Mouse (Mus musculus) embryonic facial prominence, embryonic 12.5 days (tissue): ENCODE data around the gene Smyd1. TPM values are rescaled to one million over a fixed set of nuclear protein-coding genes. Genes with fewer than 3 reads are reported as not detected.

Experiments
- ATAC-seq: fragments of 200-750 bp; cut with Nextera tagmentation; 2 replicates; pipeline ENCODE4 v1.8.0; 2017; ENCODE audit not compliant: insufficient number of reproducible peaks, insufficient read depth, low FRiP score, low TSS enrichment
- H3K27ac ChIP-seq: fragments of 300-500 bp; sonication (generic); 2 replicates; pipeline ENCODE4 v1.5.1; 2016; ENCODE audit warnings: mild to moderate bottlenecking
- H3K27me3 ChIP-seq: fragments of 300-500 bp; sonication (generic); 2 replicates; pipeline ENCODE4 v1.6.1; 2016; ENCODE audit warnings: mild to moderate bottlenecking, moderate library complexity
- H3K36me3 ChIP-seq: fragments of 300-500 bp; sonication (generic); 2 replicates; pipeline ENCODE4 v1.6.1; 2016; ENCODE audit warnings: mild to moderate bottlenecking
- H3K4me1 ChIP-seq: fragments of 300-500 bp; sonication (generic); 2 replicates; pipeline ENCODE4 v1.6.1; 2016
- H3K4me2 ChIP-seq: fragments of 300-500 bp; sonication (generic); replicated peaks from 2 replicates; pipeline ENCODE4 v1.6.1; 2016; ENCODE audit warnings: mild to moderate bottlenecking, moderate library complexity
- H3K4me3 ChIP-seq: fragments of 300-500 bp; sonication (generic); 2 replicates; pipeline ENCODE4 v1.5.1; 2016; ENCODE audit warnings: mild to moderate bottlenecking
- H3K9ac ChIP-seq: fragments of 300-500 bp; sonication (generic); 2 replicates; pipeline ENCODE4 v1.6.1; 2016; ENCODE audit warnings: mild to moderate bottlenecking, moderate library complexity
- H3K9me3 ChIP-seq: fragments of 300-500 bp; sonication (generic); 2 replicates; pipeline ENCODE4 v1.6.1; 2016; ENCODE audit warnings: mild to moderate bottlenecking, moderate library complexity
- WGBS: fragments of 180-500 bp; shearing (Covaris S2); methylation state at CpG from one replicate; pipeline ENCODE4 v1.1.7; 2016; 5-methylcytosine and 5-hydroxymethylcytosine counted together
- polyA plus RNA-seq: library from polyadenylated mRNA; unstranded; fragments of >200 nt; fragmentation: Nextera tagmentation; extraction: Ambion mirVana; gene quantifications from 2 replicates; pipeline ENCODE4 v1.2.1, GENCODE M21; 2016

Smyd1 gene
- polyA plus RNA-seq: 2.5 and 2.8 TPM in 2 replicates

- ATAC-seq: no peak
- WGBS: 67% methylated on average over 3 of the region's 3 CpGs
- H3K36me3 ChIP-seq: no peaks in the 10 kb centered on the region
Observed at GRCm38 (mm10) chr6:71321826-71322283, at the start of gene Smyd1. Gene Smyd1, minus strand, starts transcription at chr6:71322233.

DNA sequence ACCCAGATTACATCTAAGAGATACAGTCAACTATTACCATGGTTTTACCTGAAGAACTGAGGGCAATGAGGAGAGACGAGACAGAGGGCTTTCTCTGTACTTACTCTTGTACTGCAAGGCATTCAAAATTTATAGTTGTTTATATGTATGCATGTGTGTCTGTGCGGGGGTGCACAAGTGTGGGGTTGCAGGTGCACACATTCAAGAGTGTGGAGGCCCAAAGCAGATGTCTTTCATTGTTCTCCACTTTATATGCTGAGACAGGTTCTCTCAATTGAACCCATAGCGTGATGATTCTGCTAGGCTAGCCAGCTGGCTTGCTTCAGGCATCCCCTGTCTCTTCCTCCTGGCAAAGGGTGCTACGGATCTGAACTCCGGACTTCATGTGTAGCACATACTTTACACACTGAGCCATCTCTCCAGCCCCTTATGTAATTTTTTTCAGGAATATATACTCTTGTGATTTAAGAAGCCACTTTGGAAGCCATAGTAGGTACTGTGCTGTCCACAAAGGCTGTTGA is 49.1 kb upstream of the Smyd1 start:
- ATAC-seq: no peak
- no peak overlapping the region for H3K4me2 ChIP-seq
- 91% methylated on average over 5 of the region's 5 CpGs for WGBS
- no peaks in the 10 kb centered on the region for H3K27me3 ChIP-seq
- no peak overlapping the region for H3K27ac ChIP-seq
- no peaks in the 10 kb centered on the region for H3K9me3 ChIP-seq
- H3K36me3 ChIP-seq: no peaks in the 10 kb centered on the region
- no peak overlapping the region for H3K9ac ChIP-seq
- H3K4me1 ChIP-seq: no peaks in the 10 kb centered on the region
- H3K4me3 ChIP-seq: no peak overlapping the region

More at GRCm38 (mm10) chr6:71321826-71322283, at the start of gene Smyd1:
- Histone ChIP-seq H3K4me1 (no peaks in the 10 kb centered on the region), H3K27ac (no peak within 1 kb of the TSS), H3K9ac (no peak within 1 kb of the TSS), H3K9me3 (no peaks in the 10 kb centered on the region), H3K27me3 (no peaks in the 10 kb centered on the region), H3K4me3 (no peak within 1 kb of the TSS), H3K4me2 (no peak within 1 kb of the TSS)

DNA sequence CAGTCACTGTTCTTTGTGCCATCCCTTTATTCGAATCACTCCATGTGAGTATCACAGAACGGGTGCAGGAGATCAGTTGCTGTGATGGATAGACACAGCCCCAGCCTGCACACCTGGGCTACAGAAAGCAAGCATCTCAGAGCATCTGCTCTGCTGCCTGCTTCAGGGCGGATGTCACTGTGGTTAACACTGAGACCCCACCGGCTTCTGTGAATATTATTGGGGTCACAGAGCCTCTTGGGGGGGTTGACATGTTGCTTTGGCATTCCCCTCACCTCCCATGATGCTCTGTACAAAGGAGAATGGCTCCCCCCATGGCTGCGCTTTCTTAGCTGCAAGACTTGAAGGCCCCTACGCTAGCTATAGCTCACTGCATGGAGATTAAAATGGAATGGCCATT is 47.4 kb upstream of the Smyd1 start:
- H3K4me3 ChIP-seq: no peak overlapping the region
- H3K27me3 ChIP-seq: no peaks in the 10 kb centered on the region
- H3K27ac ChIP-seq: no peak overlapping the region
- H3K4me2 ChIP-seq: no peak overlapping the region
- 89% methylated on average over 6 of the region's 6 CpGs for WGBS
- no peaks in the 10 kb centered on the region for H3K36me3 ChIP-seq
- no peaks in the 10 kb centered on the region for H3K9me3 ChIP-seq
- H3K9ac ChIP-seq: no peak overlapping the region
- no peaks in the 10 kb centered on the region for H3K4me1 ChIP-seq
- no peak for ATAC-seq

DNA sequence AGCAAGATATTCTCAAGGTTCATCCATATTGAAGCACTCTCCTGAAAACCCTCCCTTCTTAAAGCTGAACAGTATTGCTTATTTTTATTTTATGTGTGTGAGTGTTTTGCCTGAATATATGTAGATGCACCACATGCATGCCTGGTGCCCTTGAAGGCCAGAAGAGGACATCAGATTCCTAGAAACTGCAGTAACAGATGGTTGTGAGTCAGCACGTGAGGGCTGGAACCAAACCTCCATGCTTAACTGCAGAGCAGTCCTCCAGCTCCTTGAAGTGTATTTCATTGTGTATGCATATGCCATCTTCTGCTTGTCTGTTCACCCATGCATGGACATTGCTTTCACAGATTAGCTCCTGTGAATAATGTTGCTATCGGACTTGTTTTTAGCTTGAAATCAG is 42.0 kb upstream of the Smyd1 start:
- H3K4me3 ChIP-seq: no peak overlapping the region
- H3K9me3 ChIP-seq: no peaks in the 10 kb centered on the region
- H3K4me1 ChIP-seq: no peaks in the 10 kb centered on the region
- H3K9ac ChIP-seq: no peak overlapping the region
- WGBS: 78% methylated on average over 2 of the region's 2 CpGs
- no peak overlapping the region for H3K4me2 ChIP-seq
- no peaks in the 10 kb centered on the region for H3K27me3 ChIP-seq
- no peaks in the 10 kb centered on the region for H3K36me3 ChIP-seq
- no peak for ATAC-seq
- no peak overlapping the region for H3K27ac ChIP-seq

DNA sequence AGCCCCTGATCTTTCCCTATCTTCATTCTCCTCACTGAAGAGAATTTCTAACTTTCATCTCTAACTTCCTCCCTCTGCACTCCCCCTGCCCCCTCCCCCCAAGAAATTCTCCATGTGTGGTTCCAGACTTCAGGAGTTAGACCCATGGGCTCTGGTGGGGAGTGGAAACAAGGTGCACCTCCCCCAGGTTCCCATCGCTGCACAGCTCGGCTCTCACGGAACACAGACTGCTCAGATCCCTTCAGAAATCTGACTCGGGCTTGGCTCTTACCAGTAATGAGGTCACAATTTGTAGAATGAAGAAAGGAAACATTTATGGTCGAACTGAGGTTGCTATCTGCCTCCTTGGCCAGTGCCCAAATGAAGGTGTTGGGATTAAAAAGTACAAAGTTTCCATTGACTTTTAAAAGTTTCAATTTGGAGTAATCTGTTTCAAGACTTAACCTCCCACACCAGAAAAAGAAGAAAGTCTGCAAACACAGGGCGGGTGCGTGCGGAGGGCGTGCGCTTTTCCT is 39.2 kb upstream of the Smyd1 start:
- Histone ChIP-seq H3K36me3 (no peaks in the 10 kb centered on the region), H3K4me2 (no peak overlapping the region), H3K4me3 (no peak overlapping the region), H3K9ac (no peak overlapping the region), H3K27me3 (no peaks in the 10 kb centered on the region), H3K9me3 (no peaks in the 10 kb centered on the region), H3K27ac (no peak overlapping the region), H3K4me1 (no peaks in the 10 kb centered on the region)
- WGBS: 81% methylated on average over 10 of the region's 10 CpGs
- ATAC-seq: no peak

DNA sequence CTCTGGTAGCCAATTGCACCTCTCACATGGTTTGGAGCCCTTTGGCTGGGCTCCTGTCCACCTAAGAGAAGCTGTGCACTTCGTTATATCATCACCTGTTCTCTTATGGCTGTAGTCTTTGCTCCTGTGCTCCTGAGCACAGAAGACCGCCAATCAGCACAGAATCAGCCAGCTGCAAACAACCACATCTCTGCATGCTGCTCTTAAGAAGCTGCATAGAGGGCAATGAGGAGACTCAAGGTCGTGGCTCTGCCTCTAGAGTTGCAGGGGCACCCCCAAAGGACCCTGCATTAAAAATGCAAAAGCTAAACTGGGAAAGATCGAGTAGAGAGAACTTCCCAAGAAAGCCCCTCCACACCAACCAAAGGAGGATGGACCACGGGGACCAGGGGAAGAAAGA is 38.7 kb upstream of the Smyd1 start:
- no peaks in the 10 kb centered on the region for H3K4me1 ChIP-seq
- H3K9me3 ChIP-seq: no peaks in the 10 kb centered on the region
- no peak overlapping the region for H3K4me2 ChIP-seq
- no peaks in the 10 kb centered on the region for H3K36me3 ChIP-seq
- H3K27ac ChIP-seq: no peak overlapping the region
- no peak overlapping the region for H3K9ac ChIP-seq
- WGBS: 68% methylated on average over 5 of the region's 5 CpGs
- H3K4me3 ChIP-seq: no peak overlapping the region
- H3K27me3 ChIP-seq: no peaks in the 10 kb centered on the region
- ATAC-seq: no peak

GRCm38 (mm10) chr6:71360221-71360620 is 38.2 kb upstream of the Smyd1 start:
- WGBS: 75% methylated on average over 4 of the region's 4 CpGs
- no peak for ATAC-seq
- H3K36me3 ChIP-seq: no peaks in the 10 kb centered on the region

GRCm38 (mm10) chr6:71357493-71357892 is 35.5 kb upstream of the Smyd1 start:
- H3K27ac ChIP-seq: no peak overlapping the region
- no peak overlapping the region for H3K9ac ChIP-seq
- H3K27me3 ChIP-seq: no peaks in the 10 kb centered on the region
- no peak overlapping the region for H3K4me2 ChIP-seq
- no peak overlapping the region for H3K4me3 ChIP-seq
- 88% methylated on average over 7 of the region's 7 CpGs for WGBS
- no peaks in the 10 kb centered on the region for H3K9me3 ChIP-seq
- ATAC-seq: no peak
- H3K4me1 ChIP-seq: no peaks in the 10 kb centered on the region
- H3K36me3 ChIP-seq: no peaks in the 10 kb centered on the region

More at GRCm38 (mm10) chr6:71360221-71360620, 38.2 kb upstream of the Smyd1 start:
- H3K4me2 ChIP-seq: no peak overlapping the region
- no peaks in the 10 kb centered on the region for H3K27me3 ChIP-seq
- H3K27ac ChIP-seq: no peak overlapping the region
- H3K9me3 ChIP-seq: no peaks in the 10 kb centered on the region
- H3K4me3 ChIP-seq: no peak overlapping the region
- H3K4me1 ChIP-seq: no peaks in the 10 kb centered on the region
- no peak overlapping the region for H3K9ac ChIP-seq

DNA sequence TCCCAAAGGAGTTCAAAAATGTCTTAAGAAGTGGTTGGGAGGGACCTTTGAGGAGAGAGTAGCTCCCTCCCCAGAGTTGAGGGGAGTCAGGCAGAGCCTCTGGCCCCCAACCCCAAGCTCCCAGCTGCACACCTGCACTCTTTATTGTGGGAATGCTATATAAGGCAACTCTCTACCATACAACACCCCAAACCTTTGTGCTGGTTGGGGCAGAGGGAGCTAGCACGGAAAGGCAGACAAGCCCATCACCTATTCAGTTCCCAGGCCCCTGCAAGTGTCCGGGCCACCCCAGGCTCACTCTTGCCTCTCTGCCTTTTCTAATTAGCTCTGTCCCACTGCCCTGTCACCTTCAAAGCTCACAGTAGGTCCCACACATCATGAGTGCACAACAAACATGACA is 31.7 kb upstream of the Smyd1 start:
- H3K4me2 ChIP-seq: no peak overlapping the region
- H3K9me3 ChIP-seq: no peaks in the 10 kb centered on the region
- H3K4me3 ChIP-seq: no peak overlapping the region
- no peaks in the 10 kb centered on the region for H3K4me1 ChIP-seq
- H3K27me3 ChIP-seq: no peaks in the 10 kb centered on the region
- H3K9ac ChIP-seq: no peak overlapping the region
- no peak overlapping the region for H3K27ac ChIP-seq
- H3K36me3 ChIP-seq: no peaks in the 10 kb centered on the region
- ATAC-seq: no peak
- 78% methylated on average over 2 of the region's 2 CpGs for WGBS

DNA sequence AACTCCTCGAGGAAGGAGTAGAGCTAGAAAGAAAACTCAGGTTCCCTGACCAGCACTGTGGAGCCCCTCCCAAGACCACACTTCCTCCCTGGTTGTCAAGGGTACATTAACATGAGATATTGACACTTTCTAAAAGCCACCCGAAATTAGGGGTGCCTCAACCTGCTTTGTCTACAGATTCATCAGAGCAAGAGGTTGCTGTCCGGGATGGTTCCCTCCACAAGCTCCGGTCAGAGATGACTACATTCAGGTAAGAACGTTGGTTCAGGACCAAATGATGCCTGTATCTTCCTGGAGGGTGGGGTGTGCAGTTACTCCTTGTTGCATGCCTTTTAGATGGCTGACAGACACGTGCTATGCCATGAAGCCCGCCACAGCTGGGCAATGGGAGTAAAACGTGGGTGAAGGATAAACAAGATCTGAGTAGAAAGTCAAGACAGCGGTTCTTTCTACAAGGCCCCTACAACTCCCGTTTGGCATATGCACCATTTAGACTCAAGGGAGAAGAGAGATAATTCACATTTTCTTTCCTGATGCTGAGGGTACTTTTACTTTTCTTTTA is 30.9 kb upstream of the Smyd1 start:
- H3K9ac ChIP-seq: no peak overlapping the region
- no peaks in the 10 kb centered on the region for H3K27me3 ChIP-seq
- no peak overlapping the region for H3K4me3 ChIP-seq
- no peaks in the 10 kb centered on the region for H3K9me3 ChIP-seq
- no peaks in the 10 kb centered on the region for H3K4me1 ChIP-seq
- ATAC-seq: no peak
- no peak overlapping the region for H3K27ac ChIP-seq
- no peak overlapping the region for H3K4me2 ChIP-seq
- H3K36me3 ChIP-seq: no peaks in the 10 kb centered on the region
- 80% methylated on average over 10 of the region's 10 CpGs for WGBS

- H3K36me3 ChIP-seq: no peaks in the 10 kb centered on the region
- no peaks in the 10 kb centered on the region for H3K4me1 ChIP-seq
- no peak overlapping the region for H3K9ac ChIP-seq
- no peak overlapping the region for H3K27ac ChIP-seq
- H3K9me3 ChIP-seq: no peaks in the 10 kb centered on the region
- H3K4me2 ChIP-seq: no peak overlapping the region
- H3K4me3 ChIP-seq: no peak overlapping the region
- WGBS: 91% methylated on average over 6 of the region's 6 CpGs
- no peak for ATAC-seq
- H3K27me3 ChIP-seq: no peaks in the 10 kb centered on the region
Observed at GRCm38 (mm10) chr6:71352201-71352600, 30.2 kb upstream of the Smyd1 start.

DNA sequence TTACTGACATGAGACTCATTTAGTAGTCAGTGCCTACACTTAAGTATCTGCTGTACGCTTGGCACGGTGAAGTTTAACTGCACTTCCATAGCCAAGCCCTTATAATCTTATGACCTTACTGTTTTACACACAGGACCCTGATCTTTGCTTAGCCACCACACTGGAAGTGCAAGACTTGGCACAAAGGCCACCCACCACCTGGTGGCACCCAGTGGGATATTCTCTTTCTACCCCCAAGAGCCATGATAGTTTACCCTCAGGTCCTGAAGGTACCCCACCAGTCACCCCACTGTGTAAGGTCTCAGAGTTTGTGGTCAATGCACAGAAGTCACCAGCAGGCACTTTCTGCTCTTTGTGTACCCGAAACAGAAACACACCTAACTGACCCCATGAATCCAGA is 29.2 kb upstream of the Smyd1 start:
- H3K4me3 ChIP-seq: no peak overlapping the region
- WGBS: 96% methylated on average over 3 of the region's 3 CpGs
- H3K36me3 ChIP-seq: no peaks in the 10 kb centered on the region
- H3K9me3 ChIP-seq: no peaks in the 10 kb centered on the region
- H3K27ac ChIP-seq: no peak overlapping the region
- ATAC-seq: no peak
- H3K4me2 ChIP-seq: no peak overlapping the region
- H3K27me3 ChIP-seq: no peaks in the 10 kb centered on the region
- no peak overlapping the region for H3K9ac ChIP-seq
- no peaks in the 10 kb centered on the region for H3K4me1 ChIP-seq
